Mouse (Mus musculus) G1E (cell line): ENCODE data around the gene Sntb2.

Experiments used
- CTCF ChIP-seq: IDR thresholded peaks from 2 replicates; pipeline ENCODE4 v1.5.1; 2012; ENCODE audit warnings: low read depth, low read length, inconsistent platforms, mixed read lengths
- GATA1 ChIP-seq: IDR thresholded peaks from 2 replicates; pipeline ENCODE4 v1.6.1; 2012; ENCODE audit warnings: borderline replicate concordance, low read length, inconsistent platforms, mixed read lengths
- GATA2 ChIP-seq: IDR thresholded peaks from 2 replicates; pipeline ENCODE4 v1.6.1; 2012; ENCODE audit warnings: low read depth, low read length, inconsistent platforms, borderline replicate concordance
- POLR2AphosphoS5 ChIP-seq: IDR thresholded peaks from 2 replicates; pipeline ENCODE4 v1.6.1; 2012; ENCODE audit warnings: low read depth, low read length, inconsistent platforms; ENCODE audit not compliant: insufficient replicate concordance
- TAL1 ChIP-seq: conservative IDR thresholded peaks from 2 replicates; pipeline ENCODE4 v1.6.1; 2012; ENCODE audit warnings: low read depth, low read length, inconsistent platforms, mixed read lengths

- TF ChIP-seq CTCF: no peak
- TF ChIP-seq GATA1: no peak
- no peak for TF ChIP-seq POLR2AphosphoS5
- TF ChIP-seq GATA2: no peak
- TF ChIP-seq TAL1: no peak
Measured at GRCm38 (mm10) chr8:106907450-106907849, 28.1 kb upstream of the Sntb2 start.
